Mouse (Mus musculus): ENCODE measurements around the gene Zmynd15.

DNA sequence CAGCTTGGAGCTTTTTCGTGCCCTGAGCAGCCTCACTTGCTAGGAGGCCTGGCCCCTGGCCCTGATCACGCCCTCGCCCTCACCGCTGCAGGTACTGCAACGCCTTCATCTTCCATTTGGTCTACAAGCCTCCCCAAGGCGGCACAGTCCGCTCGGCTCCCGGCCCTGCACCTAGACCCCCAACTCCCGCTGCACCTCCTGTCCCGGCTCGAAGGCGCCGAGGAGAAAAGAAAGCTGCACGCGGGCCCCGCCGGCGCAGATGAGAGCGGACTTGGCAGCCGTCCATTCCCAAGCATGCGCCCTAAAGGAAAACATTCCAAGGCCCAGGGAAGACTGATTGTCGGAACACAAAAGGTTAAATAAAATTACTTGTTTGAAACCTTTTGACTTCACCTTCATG is 6.6 kb downstream of the Zmynd15 start:
- no peak for TF ChIP-seq CTCF (IDR thresholded peaks at IDR 0.05; ENCODE audit: borderline replicate concordance, insufficient read depth, low read length)
- no peak for TF ChIP-seq POLR2A (IDR thresholded peaks at IDR 0.05; ENCODE audit: low read depth, low read length)
